Mouse (Mus musculus) intestine, embryonic 14.5 days (tissue): ENCODE results near the gene Rhbdl2. TPM values are rescaled to one million over a fixed set of nuclear protein-coding genes. Genes with fewer than 3 reads are reported as not detected.
A peak's percentile ranks its signal among the peaks of the same experiment; 100 is the strongest.

Experiments
- ATAC-seq: fragments of 200-750 bp; cut with Nextera tagmentation; replicated peaks from 2 replicates; pipeline ENCODE4 v1.8.0; 2017; ENCODE audit warnings: low read depth, moderate number of reproducible peaks, moderate TSS enrichment, moderate library complexity; ENCODE audit not compliant: low FRiP score, low TSS enrichment
- DNase-seq: peaks from one replicate; pipeline ENCODE4 v3.0.0-alpha.2; 2018; ENCODE audit warnings: low spot score
- H3K27ac ChIP-seq: fragments of 300-500 bp; sonication (generic); 2 replicates; pipeline ENCODE4 v1.5.1; 2014; ENCODE audit warnings: low read depth, mild to moderate bottlenecking, control low read depth
- H3K27me3 ChIP-seq: fragments of 300-500 bp; sonication (generic); replicated peaks from 2 replicates; pipeline ENCODE4 v1.6.1; 2014; ENCODE audit warnings: low read length, control low read depth; ENCODE audit not compliant: control insufficient read depth, insufficient read depth
- H3K36me3 ChIP-seq: fragments of 300-500 bp; sonication (generic); 2 replicates; pipeline ENCODE4 v1.6.1; 2014; ENCODE audit warnings: low read length, control low read depth; ENCODE audit not compliant: control insufficient read depth, insufficient read depth
- H3K4me1 ChIP-seq: fragments of 300-500 bp; sonication (generic); replicated peaks from 2 replicates; pipeline ENCODE4 v1.6.1; 2014; ENCODE audit warnings: low read length, control low read depth, mixed read lengths; ENCODE audit not compliant: control insufficient read depth, insufficient read depth
- H3K4me2 ChIP-seq: fragments of 300-500 bp; sonication (generic); 2 replicates; pipeline ENCODE4 v1.6.1; 2014; ENCODE audit warnings: low read length
- H3K4me3 ChIP-seq: fragments of 300-500 bp; sonication (generic); 2 replicates; pipeline ENCODE4 v1.5.1; 2014; ENCODE audit warnings: low read depth, low read length, control low read depth, mixed read lengths
- H3K9ac ChIP-seq: fragments of 300-500 bp; sonication (generic); 2 replicates; pipeline ENCODE4 v1.6.1; 2014; ENCODE audit warnings: mild to moderate bottlenecking, low read length
- H3K9me3 ChIP-seq: fragments of 300-500 bp; sonication (generic); 2 replicates; pipeline ENCODE4 v1.6.1; 2016; ENCODE audit warnings: low read length, control low read depth; ENCODE audit not compliant: control insufficient read depth
- WGBS: fragments of 180-500 bp; shearing (Covaris S2); extraction: QIAGEN DNeasy Blood & Tissue Kit; methylation state at CpG from one replicate; pipeline ENCODE4 v1.1.7; 2014; 5-methylcytosine and 5-hydroxymethylcytosine counted together
- polyA plus RNA-seq: library from polyadenylated mRNA; unstranded; fragments of >200 nt; fragmentation: Nextera tagmentation; extraction: Ambion mirVana; gene quantifications from 2 replicates; pipeline ENCODE4 v1.2.1, GENCODE M21; 2014

Rhbdl2 gene
- 1.3 and 1.4 TPM in 2 replicates for polyA plus RNA-seq

GRCm38 (mm10) chr4:123787191-123787985 is at the start of gene Rhbdl2:
Rhbdl2 (plus strand) TSS chr4:123787874.
- peak; percentile 60 for DNase-seq
- H3K4me1 ChIP-seq = peaks cover 10% of the 10 kb centered on the region; the same call in 1 of the 2 replicates
- 21% methylated on average over 12 of the region's 12 CpGs for WGBS
- no peaks in the 10 kb centered on the region for H3K36me3 ChIP-seq
- H3K4me2 ChIP-seq = peak within 1 kb of the TSS; percentile 22
- no peak within 1 kb of the TSS for H3K27ac ChIP-seq
- H3K4me3 ChIP-seq = no peak within 1 kb of the TSS
- H3K9ac ChIP-seq = no peak within 1 kb of the TSS
- no peaks in the 10 kb centered on the region for H3K9me3 ChIP-seq
- ATAC-seq = peak; percentile 74; the same call in 1 of the 2 replicates
- H3K27me3 ChIP-seq = no peaks in the 10 kb centered on the region

- Histone ChIP-seq H3K27me3 (no peaks in the 10 kb centered on the region), H3K27ac (no peak overlapping the region), H3K9ac (no peak overlapping the region), H3K4me1 (no peaks in the 10 kb centered on the region), H3K4me3 (no peak overlapping the region), H3K9me3 (no peaks in the 10 kb centered on the region), H3K36me3 (peaks cover 77% of the 10 kb centered on the region), H3K4me2 (no peak overlapping the region)
- no peak for ATAC-seq
- DNase-seq = no peak
- WGBS = 87% methylated on average over 4 of the region's 4 CpGs
These were observed 49.0 kb upstream of the Rhbdl2 start for GRCm38 (mm10) chr4:123738708-123739107.

- no peak overlapping the region for H3K4me2 ChIP-seq
- DNase-seq (no peak), ATAC-seq (no peak)
- no peak overlapping the region for H3K27ac ChIP-seq
- no peaks in the 10 kb centered on the region for H3K4me1 ChIP-seq
- WGBS = 76% methylated on average over 1 of the region's 1 CpGs
- H3K36me3 ChIP-seq = peaks cover 54% of the 10 kb centered on the region
- no peak overlapping the region for H3K4me3 ChIP-seq
- no peak overlapping the region for H3K9ac ChIP-seq
- H3K9me3 ChIP-seq = no peaks in the 10 kb centered on the region
- H3K27me3 ChIP-seq = no peaks in the 10 kb centered on the region
These were observed 44.8 kb upstream of the Rhbdl2 start for GRCm38 (mm10) chr4:123742891-123743290.

GRCm38 (mm10) chr4:123745221-123745775 is 42.4 kb upstream of the Rhbdl2 start:
- peaks cover 29% of the 10 kb centered on the region for H3K36me3 ChIP-seq
- H3K4me3 ChIP-seq = no peak overlapping the region
- peaks cover 10% of the 10 kb centered on the region for H3K4me1 ChIP-seq
- 89% methylated on average over 4 of the region's 4 CpGs for WGBS
- DNase-seq (no peak), ATAC-seq (no peak)
- no peaks in the 10 kb centered on the region for H3K27me3 ChIP-seq
- H3K9me3 ChIP-seq = no peaks in the 10 kb centered on the region
- H3K9ac ChIP-seq = no peak overlapping the region
- H3K4me2 ChIP-seq = no peak overlapping the region
- no peak overlapping the region for H3K27ac ChIP-seq

GRCm38 (mm10) chr4:123748726-123749415 is 38.8 kb upstream of the Rhbdl2 start:
- peak overlapping the region; percentile 83 for H3K4me3 ChIP-seq
- H3K27ac ChIP-seq = no peak overlapping the region
- H3K36me3 ChIP-seq = peaks cover 3% of the 10 kb centered on the region; the same call in 1 of the 2 replicates
- H3K9ac ChIP-seq = peak overlapping the region; percentile 71
- DNase-seq (no peak), ATAC-seq (no peak)
- H3K4me1 ChIP-seq = peaks cover 10% of the 10 kb centered on the region
- no peaks in the 10 kb centered on the region for H3K27me3 ChIP-seq
- H3K4me2 ChIP-seq = peak overlapping the region; percentile 91
- H3K9me3 ChIP-seq = no peaks in the 10 kb centered on the region
- WGBS = 18% methylated on average over 10 of the region's 10 CpGs

GRCm38 (mm10) chr4:123749484-123750130 is 38.1 kb upstream of the Rhbdl2 start:
- peaks cover 10% of the 10 kb centered on the region for H3K4me1 ChIP-seq
- H3K27me3 ChIP-seq = no peaks in the 10 kb centered on the region
- under 1% methylated on average over 55 of the region's 55 CpGs for WGBS
- peak overlapping the region; percentile 84 for H3K27ac ChIP-seq
- H3K4me3 ChIP-seq = peak overlapping the region; percentile 83
- peak; percentile 82 for ATAC-seq
- peak overlapping the region; percentile 91 for H3K4me2 ChIP-seq
- DNase-seq = peak; percentile 70
- peaks cover 3% of the 10 kb centered on the region; the same call in 1 of the 2 replicates for H3K36me3 ChIP-seq
- no peaks in the 10 kb centered on the region for H3K9me3 ChIP-seq
- H3K9ac ChIP-seq = peak overlapping the region; percentile 71

- peaks cover 3% of the 10 kb centered on the region; the same call in 1 of the 2 replicates for H3K36me3 ChIP-seq
- peak within 1 kb of the TSS; percentile 71 for H3K9ac ChIP-seq
- H3K4me1 ChIP-seq = peaks cover 10% of the 10 kb centered on the region
- ATAC-seq (peak; percentile 99), DNase-seq (peak; percentile 97)
- H3K4me3 ChIP-seq = peak within 1 kb of the TSS; percentile 83
- under 1% methylated on average over 40 of the region's 46 CpGs for WGBS
- H3K4me2 ChIP-seq = peak within 1 kb of the TSS; percentile 91
- H3K27ac ChIP-seq = peak within 1 kb of the TSS; percentile 84
- no peaks in the 10 kb centered on the region for H3K27me3 ChIP-seq
- H3K9me3 ChIP-seq = no peaks in the 10 kb centered on the region
These were observed 37.5 kb upstream of the Rhbdl2 start, which contains the start of gene Akirin1 for GRCm38 (mm10) chr4:123750152-123750651. Akirin1 (minus strand) TSS chr4:123750345.
